Mouse (Mus musculus) WW6 (cell line): ENCODE results near the gene Dnajc6.

Experiments used
- DNase-seq: peaks from one replicate; pipeline ENCODE4 v3.0.0-alpha.2; 2013; ENCODE audit warnings: low read depth, low spot score

Dnajc6 gene

DNA sequence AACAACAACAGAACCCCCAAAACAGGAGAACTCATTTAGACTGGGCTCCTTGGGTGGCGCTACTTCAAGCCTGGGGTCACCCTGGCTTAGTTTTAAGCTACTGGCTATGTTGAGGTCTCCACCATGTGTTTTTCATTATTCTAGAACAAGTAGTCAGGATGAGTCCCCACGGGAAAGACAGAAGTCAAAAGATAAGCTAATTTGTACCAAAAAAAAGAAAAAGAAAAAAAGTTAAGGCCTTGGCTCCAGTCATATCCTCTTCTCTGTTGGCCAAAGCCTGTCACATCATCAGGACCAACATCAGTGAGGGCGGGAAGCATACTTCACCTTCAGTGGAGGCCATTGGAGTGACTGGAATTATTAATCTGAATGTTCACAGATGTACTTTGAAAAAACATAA lies 188.4 kb downstream of the Dnajc6 start:
- no peak for DNase-seq

DNA sequence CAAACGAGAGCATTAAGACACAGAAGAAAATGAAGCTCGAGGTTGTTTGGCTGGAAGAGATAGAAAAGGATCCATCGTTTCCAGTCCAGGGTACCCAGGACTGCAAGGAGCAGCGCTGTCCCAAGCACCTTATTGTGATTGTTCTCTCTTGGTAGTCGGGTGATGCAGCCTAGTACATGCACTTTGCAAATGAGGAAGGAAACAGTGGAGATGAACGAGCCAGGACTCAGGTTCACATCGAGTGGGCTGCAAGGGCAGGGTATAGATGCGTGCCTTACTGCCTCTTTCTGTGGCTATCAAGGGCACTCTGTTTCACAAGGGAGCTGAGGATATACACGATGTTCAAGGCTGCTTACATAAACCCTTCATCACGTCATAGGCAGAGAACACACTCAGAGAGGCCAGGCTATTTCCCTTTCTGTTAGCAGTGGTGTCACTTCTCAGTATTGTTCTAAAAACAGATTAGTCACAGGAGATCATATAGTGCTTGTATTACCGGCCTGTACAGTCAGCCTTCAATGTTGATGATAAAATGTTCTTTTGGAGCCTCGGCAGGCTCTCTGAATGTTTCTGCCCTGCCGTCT lies 189.9 kb downstream of the Dnajc6 start:
- no peak for DNase-seq

DNA sequence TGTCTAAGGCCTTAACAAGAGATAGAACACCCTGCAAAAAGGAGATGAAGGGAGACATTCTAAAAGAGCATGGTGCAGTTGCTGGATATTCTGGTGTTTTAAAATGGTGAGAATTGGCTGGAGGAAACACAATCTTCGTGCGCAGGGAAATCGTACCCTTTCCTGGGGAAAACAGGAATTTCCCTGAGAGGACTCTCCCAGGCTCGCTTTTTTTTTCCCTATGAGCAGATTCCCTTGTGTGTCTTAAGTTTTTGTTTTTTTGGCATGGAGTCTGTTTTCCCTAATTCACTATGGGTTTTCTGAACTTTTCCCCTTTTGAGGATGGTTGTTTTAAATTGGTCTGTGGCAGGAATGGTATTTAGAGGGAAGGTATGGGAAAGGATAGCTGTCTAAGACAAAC lies 192.8 kb downstream of the Dnajc6 start:
- no peak for DNase-seq

DNA sequence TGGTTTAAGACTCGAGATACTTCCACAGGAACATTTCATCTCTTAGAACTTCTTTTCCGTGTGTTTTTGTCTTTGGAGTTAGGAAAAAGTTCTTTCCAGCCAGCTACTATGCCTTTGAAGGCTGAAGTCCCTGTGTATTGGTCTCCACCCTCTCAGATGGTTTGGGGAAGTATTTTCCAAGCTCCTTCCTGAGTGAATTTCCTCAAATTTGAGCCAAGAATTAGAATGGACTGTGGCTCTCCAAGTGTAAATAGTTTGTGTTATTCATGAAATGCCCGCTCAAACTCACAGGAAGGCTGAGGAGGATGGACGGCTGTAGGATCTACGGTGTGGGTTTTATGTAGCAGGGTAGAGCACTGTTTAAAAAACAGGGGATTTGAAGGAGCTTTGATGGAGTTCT lies 193.2 kb downstream of the Dnajc6 start:
- DNase-seq = no peak
